Mouse (Mus musculus): ENCODE measurements around the gene Ankrd10. TPM values are rescaled to one million over a fixed set of nuclear protein-coding genes. Genes with fewer than 3 reads are reported as not detected.
"Not testable (repeated sequence)": the region's sequence is repeated elsewhere in the genome, so short reads cannot be mapped to it uniquely, and the experiment has no call there.

Ankrd10 gene
- polyA plus RNA-seq, 1 experiment from 2014 or later, result 164 TPM

- H3K4me1 ChIP-seq (replicated peaks), result peaks cover 52% of the 10 kb centered on the region
- 74% methylated on average over 6 of the region's 6 CpGs for WGBS
- ATAC-seq (ENCODE audit: insufficient number of reproducible peaks, insufficient read depth, low FRiP score, low TSS enrichment, low read depth), result no peak
- no peak overlapping the region for H3K4me2 ChIP-seq
- no peak overlapping the region for H3K9ac ChIP-seq (replicated peaks)
- no peaks in the 10 kb centered on the region for H3K27me3 ChIP-seq
- H3K4me3 ChIP-seq (replicated peaks), result no peak overlapping the region
- H3K36me3 ChIP-seq, result peaks cover 20% of the 10 kb centered on the region; the same call in 1 of the 2 replicates
- H3K9me3 ChIP-seq, result no peaks in the 10 kb centered on the region
- H3K27ac ChIP-seq, result no peak overlapping the region
Observed at GRCm38 (mm10) chr8:11572428-11572827, 63.1 kb downstream of the Ankrd10 start.

GRCm38 (mm10) chr8:11571950-11572349 is 63.6 kb downstream of the Ankrd10 start:
- Histone ChIP-seq H3K36me3 (peaks cover 24% of the 10 kb centered on the region), H3K4me1 (replicated peaks) (peaks cover 52% of the 10 kb centered on the region), H3K9me3 (no peaks in the 10 kb centered on the region), H3K9ac (replicated peaks) (no peak overlapping the region), H3K4me2 (no peak overlapping the region), H3K27ac (no peak overlapping the region), H3K27me3 (no peaks in the 10 kb centered on the region), H3K4me3 (replicated peaks) (no peak overlapping the region)
- 83% methylated on average over 10 of the region's 10 CpGs for WGBS
- ATAC-seq (ENCODE audit: insufficient number of reproducible peaks, insufficient read depth, low FRiP score, low TSS enrichment, low read depth), result no peak

- no peaks in the 10 kb centered on the region for H3K9me3 ChIP-seq
Observed at GRCm38 (mm10) chr8:11570742-11571141, 64.8 kb downstream of the Ankrd10 start.

GRCm38 (mm10) chr8:11569260-11570097 is 66.1 kb downstream of the Ankrd10 start:
- peak overlapping the region; percentile 10; the same call in 1 of the 2 replicates for H3K4me2 ChIP-seq

More at GRCm38 (mm10) chr8:11570742-11571141, 64.8 kb downstream of the Ankrd10 start:
- Histone ChIP-seq H3K4me2 (no peak overlapping the region), H3K4me1 (replicated peaks) (peaks cover 44% of the 10 kb centered on the region), H3K27me3 (no peaks in the 10 kb centered on the region), H3K4me3 (replicated peaks) (no peak overlapping the region), H3K36me3 (peaks cover 36% of the 10 kb centered on the region), H3K9ac (replicated peaks) (no peak overlapping the region), H3K27ac (no peak overlapping the region)
- no peak for ATAC-seq (ENCODE audit: insufficient number of reproducible peaks, insufficient read depth, low FRiP score, low TSS enrichment, low read depth)
- 95% methylated on average over 4 of the region's 4 CpGs for WGBS

GRCm38 (mm10) chr8:11568193-11568592 is 67.4 kb downstream of the Ankrd10 start:
- not testable (repeated sequence) for H3K4me3 ChIP-seq (replicated peaks); H3K27ac ChIP-seq; H3K27me3 ChIP-seq; ATAC-seq (ENCODE audit: insufficient number of reproducible peaks, insufficient read depth, low FRiP score, low TSS enrichment, low read depth); H3K9ac ChIP-seq (replicated peaks); H3K9me3 ChIP-seq; H3K4me2 ChIP-seq
- WGBS, result 96% methylated on average over 2 of the region's 2 CpGs
- Histone ChIP-seq H3K36me3 (peaks cover 62% of the 10 kb centered on the region), H3K4me1 (replicated peaks) (peaks cover 19% of the 10 kb centered on the region)

More at GRCm38 (mm10) chr8:11569260-11570097, 66.1 kb downstream of the Ankrd10 start:
- H3K9ac ChIP-seq (replicated peaks), result no peak overlapping the region
- peaks cover 31% of the 10 kb centered on the region for H3K4me1 ChIP-seq (replicated peaks)
- no peak overlapping the region for H3K4me3 ChIP-seq (replicated peaks)
- whole genome bisulfite sequencing, result 44% methylated on average over 22 of the region's 22 CpGs
- ATAC-seq (ENCODE audit: insufficient number of reproducible peaks, insufficient read depth, low FRiP score, low TSS enrichment, low read depth), result no peak
- no peaks in the 10 kb centered on the region for H3K9me3 ChIP-seq
- peaks cover 49% of the 10 kb centered on the region for H3K36me3 ChIP-seq
- H3K27ac ChIP-seq, result peak overlapping the region; percentile 50; the same call in 1 of the 2 replicates
- H3K27me3 ChIP-seq, result no peaks in the 10 kb centered on the region

GRCm38 (mm10) chr8:11564721-11565120 is 70.8 kb downstream of the Ankrd10 start:
- WGBS, result 93% methylated on average over 7 of the region's 7 CpGs
- no peak for ATAC-seq (ENCODE audit: insufficient number of reproducible peaks, insufficient read depth, low FRiP score, low TSS enrichment, low read depth)

GRCm38 (mm10) chr8:11564236-11564635 is 71.3 kb downstream of the Ankrd10 start:
- WGBS, result 89% methylated on average over 5 of the region's 5 CpGs
- H3K4me2 ChIP-seq, result no peak overlapping the region
- no peak overlapping the region for H3K27ac ChIP-seq
- no peak for ATAC-seq (ENCODE audit: insufficient number of reproducible peaks, insufficient read depth, low FRiP score, low TSS enrichment, low read depth)
- no peak overlapping the region for H3K4me3 ChIP-seq (replicated peaks)
- no peak overlapping the region for H3K9ac ChIP-seq (replicated peaks)
- H3K27me3 ChIP-seq, result no peaks in the 10 kb centered on the region
- peaks cover 73% of the 10 kb centered on the region for H3K36me3 ChIP-seq
- H3K9me3 ChIP-seq, result no peaks in the 10 kb centered on the region
- peaks cover 18% of the 10 kb centered on the region for H3K4me1 ChIP-seq (replicated peaks)

More at GRCm38 (mm10) chr8:11564721-11565120, 70.8 kb downstream of the Ankrd10 start:
- H3K9me3 ChIP-seq, result no peaks in the 10 kb centered on the region
- H3K4me2 ChIP-seq, result no peak overlapping the region
- no peak overlapping the region for H3K9ac ChIP-seq (replicated peaks)
- no peak overlapping the region for H3K4me3 ChIP-seq (replicated peaks)
- no peak overlapping the region for H3K27ac ChIP-seq
- peaks cover 73% of the 10 kb centered on the region for H3K36me3 ChIP-seq
- H3K27me3 ChIP-seq, result no peaks in the 10 kb centered on the region
- peaks cover 18% of the 10 kb centered on the region for H3K4me1 ChIP-seq (replicated peaks)

Small RNA genes within 50 kb of the gene (microRNA-seq; reads per million reads assigned to microRNA genes)
- 2.6 reads per million, percentile 5 among the genes with 10 or more reads in this experiment for gene Mir7238

Other genes with a start within 250 kb of the Ankrd10 start
- 0.81 and 0.93 TPM in 2 replicates for gene Rab20, start 157.0 kb downstream of the Ankrd10 start, polyA plus RNA-seq (2016; fragmentation: Nextera tagmentation; extraction: Ambion mirVana)
- gene Naxd, start 138.3 kb downstream of the Ankrd10 start, polyA plus RNA-seq (2016; fragmentation: Nextera tagmentation; extraction: Ambion mirVana), result 116 and 121 TPM in 2 replicates
- gene Cars2, start 85.0 kb downstream of the Ankrd10 start, polyA plus RNA-seq (2016; fragmentation: Nextera tagmentation; extraction: Ambion mirVana), result 20.6 and 21.6 TPM in 2 replicates
- gene Ing1, start 80.2 kb downstream of the Ankrd10 start, polyA plus RNA-seq (2016; fragmentation: Nextera tagmentation; extraction: Ambion mirVana), result 46.5 and 50.4 TPM in 2 replicates
- not detected in 2 replicates for gene 1700016D06Rik, start 65.3 kb upstream of the Ankrd10 start, polyA plus RNA-seq (2016; fragmentation: Nextera tagmentation; extraction: Ambion mirVana)
- 53.0 and 53.8 TPM in 2 replicates for gene Arhgef7, start 92.0 kb upstream of the Ankrd10 start, polyA plus RNA-seq (2016; fragmentation: Nextera tagmentation; extraction: Ambion mirVana)
- not detected in 2 replicates for gene Tex29, start 204.7 kb upstream of the Ankrd10 start, polyA plus RNA-seq (2016; fragmentation: Nextera tagmentation; extraction: Ambion mirVana)

Data from limb, embryonic 12.5 days (tissue).